Mouse (Mus musculus) mouse embryonic stem cell (cell line): ENCODE data around the gene Itgb3.
"Not testable (repeated sequence)": the region's sequence is repeated elsewhere in the genome, so short reads cannot be mapped to it uniquely, and the experiment has no call there.

Experiments used
- in situ Hi-C, 2 experiments: fragments of 300-500 bp; cut with MboI; formaldehyde crosslinking; loops; 1 replicate in 1 of 2; 3 replicates in 1 of 2; pipeline ENCODE4 v1.14.3; 2019 to 2020; ENCODE audit warnings: low sequenced_read_pairs in 2 of 2, low pct_unique_long_range_greater_than_20kb in 1 of 2, mixed read lengths in 1 of 2; ENCODE audit not compliant: unreplicated experiment in 1 of 2

Itgb3 gene

DNA sequence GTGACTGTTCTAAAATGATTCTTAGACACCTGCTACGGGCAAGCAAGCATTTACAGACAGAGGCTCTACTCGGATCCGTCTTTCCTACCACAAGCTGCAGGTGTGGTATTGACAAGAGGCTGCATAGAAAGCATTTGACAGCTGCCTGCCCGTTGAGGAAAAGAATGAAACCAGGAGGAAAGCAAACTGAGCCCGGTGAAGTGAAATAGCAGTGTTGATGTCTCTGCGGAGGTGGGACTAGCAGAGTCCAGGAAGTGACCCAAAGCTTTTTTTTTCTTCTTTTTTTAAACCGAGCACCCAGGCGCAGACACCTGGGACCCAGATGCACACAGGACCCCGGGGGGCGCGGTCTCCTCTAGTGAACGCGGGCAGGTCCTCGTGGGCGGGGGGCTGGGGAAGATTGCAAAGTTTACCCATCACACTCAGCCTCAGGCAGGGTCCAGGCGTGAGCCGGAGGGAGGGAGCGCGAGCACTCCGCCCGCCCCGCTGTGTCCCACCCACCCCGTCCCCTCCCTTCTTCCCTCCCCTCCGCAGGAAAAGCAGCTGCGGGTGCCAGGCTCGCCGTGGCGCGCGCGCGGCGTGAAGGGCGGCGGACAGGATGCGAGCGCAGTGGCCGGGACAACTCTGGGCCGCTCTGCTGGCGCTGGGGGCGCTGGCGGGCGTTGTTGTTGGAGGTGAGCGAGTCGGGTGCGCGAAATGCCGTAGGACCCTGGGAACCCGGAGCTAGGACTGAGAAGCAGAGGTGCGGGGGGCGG, at the start of gene Itgb3:
TSS of gene Itgb3 (plus strand) at position 510 of the 755 bp plus-strand sequence.
- in situ Hi-C loops = no loop called here

DNA sequence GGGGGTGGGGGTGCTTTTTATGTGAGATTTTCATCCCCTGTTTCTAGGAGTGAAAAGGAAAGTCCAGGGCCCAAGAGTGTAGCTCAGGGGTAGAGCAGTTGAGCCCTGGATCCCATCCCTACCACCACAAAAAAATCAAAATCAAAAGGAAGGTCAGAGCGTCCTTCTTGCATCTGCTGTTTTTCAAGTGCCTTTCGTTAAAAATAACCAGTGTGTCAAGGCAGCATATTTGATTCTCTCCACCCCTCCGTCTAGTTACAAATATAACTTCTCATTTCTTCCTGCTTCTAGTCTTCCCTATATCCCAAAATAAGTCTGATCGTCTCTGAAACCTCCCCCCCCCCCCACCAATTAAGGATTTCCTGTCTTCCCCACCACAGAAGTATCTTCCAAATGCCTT, 49.7 kb upstream of the Itgb3 start:
- in situ Hi-C loops = no loop called here

DNA sequence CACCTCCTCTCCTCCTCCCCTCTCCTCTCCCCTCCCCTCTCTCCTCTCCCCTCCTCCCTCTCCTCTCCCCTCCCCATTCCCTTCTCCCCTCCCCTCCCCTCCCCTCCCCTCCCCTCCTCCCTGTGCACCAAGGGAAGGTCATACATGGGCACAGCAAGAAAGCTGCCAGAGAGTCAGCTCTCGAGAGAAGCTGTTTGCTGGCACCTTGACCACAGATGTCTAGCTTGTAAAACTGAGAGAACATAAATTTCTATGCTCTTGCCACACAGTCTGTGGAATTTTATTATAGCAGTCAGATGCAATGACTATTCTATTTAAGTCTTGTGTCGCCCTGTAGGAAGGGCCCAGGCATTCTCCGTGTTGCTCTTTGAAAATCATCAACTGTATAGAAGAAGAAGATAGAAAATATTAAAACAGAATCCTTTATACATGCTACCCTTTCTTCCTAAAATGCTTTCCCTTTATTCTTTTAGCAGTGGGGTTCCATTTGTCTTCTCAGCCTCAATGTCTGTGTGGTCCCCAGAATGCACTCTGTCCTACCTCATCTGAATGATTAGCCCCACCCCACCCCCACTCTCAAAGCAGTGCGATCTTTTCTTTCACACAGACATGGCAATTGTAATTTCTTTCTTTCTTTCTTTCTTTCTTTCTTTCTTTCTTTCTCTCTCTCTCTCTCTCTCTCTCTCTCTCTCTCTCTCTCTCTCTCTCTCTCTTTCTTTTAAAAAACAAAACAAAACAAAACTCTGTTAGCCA, 49.0 kb upstream of the Itgb3 start:
- in situ Hi-C loops = no loop called here

DNA sequence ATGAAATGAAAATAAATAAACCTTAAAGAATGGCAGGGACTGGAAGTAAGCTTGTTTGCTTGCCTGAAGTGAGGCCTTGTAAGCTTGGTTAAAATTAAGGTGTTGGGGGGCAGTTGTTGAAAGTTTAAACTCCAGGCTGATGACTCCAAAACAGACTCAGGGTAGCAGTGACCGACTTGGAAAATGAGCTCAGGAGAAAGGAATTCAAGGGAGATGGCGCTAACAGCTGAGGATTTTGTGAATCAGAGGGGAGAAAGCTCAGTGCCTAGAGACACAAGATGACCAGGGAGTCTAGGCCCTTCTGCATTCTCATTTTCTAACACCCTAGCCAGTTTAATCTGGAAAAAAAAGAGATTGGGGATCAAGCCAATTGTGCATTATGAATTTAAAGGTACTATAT, 46.8 kb upstream of the Itgb3 start:
- in situ Hi-C loops = no loop called here

DNA sequence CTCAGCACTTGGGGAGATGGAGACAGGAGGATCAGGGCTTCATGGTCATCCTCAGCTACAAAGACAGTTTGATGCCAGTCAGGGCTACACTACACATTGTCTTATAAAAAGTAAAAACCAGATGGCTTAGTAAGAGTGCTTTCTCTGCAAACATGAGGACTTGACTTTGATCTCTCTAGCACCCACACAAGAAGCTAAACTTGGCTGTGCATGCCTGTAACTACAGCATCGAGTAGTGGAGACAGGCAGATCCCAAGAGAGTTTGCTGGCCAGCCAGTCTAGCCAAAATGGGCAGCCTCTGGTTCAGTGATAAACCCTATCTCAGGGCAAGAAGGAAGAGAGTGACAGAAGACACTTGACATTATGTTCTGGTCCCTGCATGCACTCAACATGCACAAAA, 44.3 kb upstream of the Itgb3 start:
- in situ Hi-C loops = no loop called here

DNA sequence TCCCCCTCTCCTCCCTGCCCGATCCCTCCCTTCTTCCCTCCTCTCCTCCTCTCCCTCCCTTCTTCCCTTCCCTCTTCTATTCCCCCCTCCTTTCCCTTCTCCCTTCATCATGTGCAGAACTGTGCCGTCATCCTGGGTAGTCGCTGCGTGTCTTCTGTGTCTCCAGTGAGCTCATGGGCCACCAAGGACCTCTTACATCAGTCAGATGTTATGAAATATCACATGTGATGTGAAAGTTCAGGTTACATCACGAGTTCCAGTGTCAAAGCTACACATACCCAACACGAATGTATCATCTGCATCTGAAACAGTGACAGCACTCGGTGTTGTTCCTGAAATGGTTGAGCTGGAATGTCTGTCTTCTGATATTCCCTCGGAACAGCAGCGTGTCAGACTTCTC, 42.6 kb upstream of the Itgb3 start:
- in situ Hi-C loops = no loop called here

DNA sequence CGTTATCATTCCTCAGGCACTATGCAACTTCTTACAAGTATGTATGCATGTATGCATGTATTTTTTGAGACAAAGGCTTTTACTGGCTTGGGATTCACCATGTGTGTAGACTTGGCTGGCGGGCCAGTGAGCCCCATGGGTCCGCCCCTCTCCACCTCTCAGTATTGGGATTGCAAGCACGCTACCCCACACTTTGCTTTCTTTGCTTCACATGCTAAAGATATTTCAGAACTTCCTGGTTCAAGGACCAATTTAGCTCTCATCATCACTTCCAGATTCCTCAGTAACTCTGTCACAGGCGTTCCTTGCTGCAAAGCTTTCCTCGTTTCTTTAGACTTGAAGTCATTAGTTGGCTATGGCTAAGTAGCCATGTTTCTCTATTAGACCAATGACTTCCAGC, 41.7 kb upstream of the Itgb3 start:
- in situ Hi-C loops = no loop called here

DNA sequence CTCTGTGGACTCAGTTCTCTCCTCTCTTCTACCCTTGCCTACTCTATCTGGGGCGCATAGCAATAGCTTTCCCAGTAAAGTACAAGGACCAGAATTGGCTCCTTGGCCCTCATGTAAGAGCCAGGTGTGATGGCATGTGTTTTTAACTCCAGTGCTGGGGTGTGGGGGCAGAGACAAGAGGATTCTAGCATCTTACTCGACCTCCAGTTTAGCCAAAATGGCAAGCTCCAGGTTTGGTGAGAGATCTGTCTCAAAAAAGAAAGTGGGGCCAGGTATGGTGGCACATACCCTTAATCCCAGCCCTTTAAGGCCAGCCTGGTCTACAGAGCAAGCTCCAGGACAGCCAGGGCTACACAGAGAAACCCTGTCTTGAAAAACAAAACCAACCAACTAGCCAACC, 41.0 kb upstream of the Itgb3 start:
- in situ Hi-C loops = no loop called here

DNA sequence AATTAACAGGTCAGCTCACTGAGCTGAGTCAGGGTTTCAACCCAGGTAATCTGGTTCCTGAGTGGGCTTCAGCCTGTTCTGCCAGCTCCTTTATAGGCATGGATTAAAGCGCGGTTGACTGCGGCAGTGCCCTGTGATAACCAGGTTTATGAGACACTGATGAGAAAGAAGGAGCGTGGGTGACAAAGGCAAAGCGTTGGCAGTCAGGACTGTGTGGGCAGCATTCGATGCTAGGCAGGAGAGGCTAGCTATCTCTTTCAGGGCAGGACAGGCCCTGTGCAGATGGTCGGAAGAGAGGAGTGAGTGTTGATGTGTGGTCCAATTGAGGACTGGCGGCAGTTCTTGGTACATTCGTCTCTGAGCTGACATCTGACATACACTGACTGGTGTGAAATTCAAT, 40.1 kb upstream of the Itgb3 start:
- in situ Hi-C loops = no loop called here

DNA sequence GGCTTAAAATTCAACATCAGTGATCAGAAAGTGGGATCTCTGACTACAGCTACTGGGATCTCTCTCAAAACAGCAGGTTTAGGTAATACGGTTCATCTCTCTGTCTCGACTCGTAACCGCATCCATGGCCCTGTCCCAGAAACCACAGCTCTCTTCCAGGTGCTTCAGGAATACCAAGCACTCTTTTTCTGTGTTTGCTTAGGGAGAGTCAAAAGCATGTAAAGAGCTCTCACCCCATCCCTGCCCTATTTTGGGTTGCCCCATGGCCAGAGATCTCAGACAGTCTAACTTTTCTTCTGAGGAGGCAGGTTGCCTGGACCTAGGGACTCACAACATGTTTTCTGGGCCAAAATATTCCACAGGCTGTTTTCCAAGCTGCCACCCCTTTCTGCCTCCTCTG, 39.5 kb upstream of the Itgb3 start:
- in situ Hi-C loops = no loop called here

DNA sequence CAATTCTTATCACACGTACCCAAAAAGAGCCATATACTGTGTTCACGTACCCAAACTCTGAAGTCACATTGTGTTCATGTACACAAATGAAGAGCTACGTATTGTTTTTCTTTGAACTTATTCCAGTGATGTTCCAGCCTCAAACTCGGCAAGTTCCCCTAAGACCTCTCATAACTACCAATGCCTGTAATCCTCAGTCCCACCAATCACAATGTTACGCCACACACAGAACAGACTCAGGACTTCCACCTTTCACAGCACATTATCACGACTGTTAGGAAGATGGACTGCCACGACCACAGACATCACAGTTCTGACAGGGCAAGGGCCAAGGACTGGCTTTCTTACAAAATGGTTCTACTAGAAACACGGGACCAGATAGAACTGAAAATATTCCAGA, 37.3 kb upstream of the Itgb3 start:
- in situ Hi-C loops = not testable (repeated sequence)

DNA sequence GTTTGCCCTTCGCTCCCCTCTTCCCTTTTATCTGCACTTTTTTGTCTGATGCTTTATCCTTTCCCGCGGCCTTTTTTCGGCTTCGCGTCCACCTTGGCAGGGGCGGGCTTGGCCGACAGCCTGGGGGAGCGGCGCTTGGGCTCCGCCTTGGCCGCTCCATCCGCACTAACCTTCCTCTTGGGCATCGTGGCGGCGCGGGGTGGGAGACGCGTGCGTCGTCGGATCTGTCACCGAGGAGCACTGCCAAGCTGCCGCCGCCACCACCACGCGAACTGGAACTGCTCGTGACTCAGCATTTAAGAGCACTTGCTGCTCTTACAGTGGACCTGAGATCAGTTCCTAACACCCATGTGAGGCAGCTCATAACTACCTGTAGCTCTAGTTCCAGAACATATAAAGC, 36.4 kb upstream of the Itgb3 start:
- in situ Hi-C loops = not testable (repeated sequence)

DNA sequence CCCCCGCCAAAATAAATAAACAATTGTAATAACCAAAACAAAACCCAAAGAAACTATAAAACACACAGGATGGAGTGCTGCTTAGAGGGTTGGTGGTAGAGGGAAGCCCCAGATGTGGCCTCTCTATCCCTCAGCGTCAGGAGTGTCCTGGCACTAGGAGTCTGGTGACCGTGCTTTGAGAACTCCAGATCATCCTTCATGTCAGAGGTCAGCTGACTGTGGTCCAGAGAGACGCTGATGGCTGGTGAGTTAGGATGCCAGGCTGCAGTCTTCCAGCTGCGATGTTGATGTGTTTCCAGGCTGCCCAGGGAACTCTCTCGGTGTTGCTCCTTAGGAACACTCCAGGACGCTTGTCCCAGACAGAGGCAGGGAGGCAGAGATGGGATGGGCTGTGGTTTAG, 35.7 kb upstream of the Itgb3 start:
- in situ Hi-C loops = no loop called here

DNA sequence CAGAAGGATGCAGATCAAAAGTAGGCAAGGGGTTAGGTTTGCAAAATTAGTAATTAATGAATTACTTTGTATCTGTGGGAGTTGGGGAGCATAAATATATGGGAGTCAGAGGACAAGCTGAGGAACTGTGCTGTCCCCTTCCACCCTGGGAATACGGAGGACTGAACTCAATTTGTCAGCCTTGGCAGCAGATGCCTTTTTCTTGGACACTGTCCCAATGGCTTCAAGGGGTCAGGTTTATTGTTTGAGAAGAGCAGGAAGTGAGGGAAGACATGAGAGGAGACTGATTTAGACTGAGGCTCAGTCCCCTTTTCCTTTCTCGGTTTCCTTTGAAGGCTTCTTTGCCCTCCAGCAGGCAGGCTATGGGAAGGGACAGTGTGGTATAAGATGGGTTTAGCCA, 35.2 kb upstream of the Itgb3 start:
- in situ Hi-C loops = no loop called here

DNA sequence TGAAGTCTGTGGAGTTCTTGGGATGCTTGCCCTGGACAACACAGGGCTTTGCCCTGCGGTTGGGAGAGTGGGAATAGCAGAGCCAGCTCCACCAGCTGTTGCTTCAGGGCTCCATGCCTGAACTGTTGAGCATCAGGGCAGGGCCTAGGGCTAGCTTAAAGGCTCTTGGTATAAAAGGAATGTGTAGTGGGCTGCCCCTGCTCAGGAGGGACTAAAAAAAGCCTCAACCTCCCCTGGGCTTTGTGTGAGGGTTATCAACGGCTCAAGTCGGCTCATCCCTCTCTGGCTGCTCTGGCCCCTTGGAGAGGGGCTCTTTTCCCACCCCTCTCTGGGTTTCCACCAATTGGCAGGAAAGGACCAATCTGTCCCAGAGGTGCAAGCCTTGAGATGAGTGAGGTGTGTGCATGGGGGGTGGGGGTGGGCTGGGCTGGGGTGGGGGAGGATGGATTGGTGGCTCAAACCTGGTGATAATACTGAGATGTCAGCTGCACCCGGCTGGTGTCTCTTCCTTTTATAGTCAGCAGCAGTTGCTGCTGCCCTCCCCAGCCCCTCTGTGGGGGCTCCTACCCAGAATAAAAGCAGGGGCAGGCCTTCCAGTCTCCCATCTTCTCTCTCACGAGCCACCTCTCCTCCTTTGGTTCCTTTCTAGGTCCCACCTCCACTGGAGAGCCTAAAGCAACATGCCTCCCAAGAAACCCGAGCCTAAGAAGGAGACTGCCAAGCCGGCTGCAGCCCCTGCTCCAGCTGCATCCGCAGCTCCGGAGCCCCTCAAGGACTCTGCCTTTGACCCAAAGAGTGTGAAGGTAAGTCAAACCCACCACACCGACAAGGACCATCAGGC, 30.8 kb upstream of the Itgb3 start:
- in situ Hi-C loops = no loop called here

DNA sequence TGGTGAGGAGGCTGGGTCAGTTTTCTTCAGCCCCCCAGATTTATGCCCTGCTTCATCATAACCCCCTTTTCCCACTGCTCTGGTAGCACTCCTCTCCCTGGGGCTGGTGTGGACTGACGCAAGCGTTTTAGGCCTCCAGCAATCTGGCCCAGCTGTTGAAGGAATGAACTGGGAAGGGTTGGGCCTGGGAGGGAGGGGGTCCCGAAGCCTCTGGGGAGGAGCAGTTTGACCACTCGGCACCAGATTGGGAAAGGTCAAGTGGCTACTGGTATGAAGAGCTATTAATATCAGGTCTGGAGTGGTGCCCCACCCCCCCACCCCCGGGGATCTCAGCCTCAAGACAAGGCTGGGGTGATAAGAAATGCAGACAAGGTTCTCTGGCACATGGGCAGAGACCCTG, 29.7 kb upstream of the Itgb3 start:
- in situ Hi-C loops = no loop called here

DNA sequence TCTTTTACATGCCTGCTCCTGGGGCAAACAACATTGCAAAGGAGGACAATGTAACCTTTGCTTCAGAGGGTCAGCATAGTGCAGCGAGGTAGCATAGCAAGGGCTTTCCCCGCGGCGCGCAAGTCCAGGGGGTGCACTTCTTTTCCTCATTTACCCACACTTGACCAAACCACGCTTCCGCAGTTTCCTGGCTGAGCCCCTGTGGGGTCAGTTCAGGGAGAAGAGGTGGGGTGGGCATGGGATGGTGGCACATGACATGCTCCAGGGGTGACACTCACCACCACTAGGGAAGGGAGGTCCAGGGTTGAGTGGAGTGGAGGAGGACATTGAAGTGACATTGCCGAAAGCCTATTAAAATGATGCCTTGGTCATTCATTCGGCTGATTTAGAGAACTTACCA, 28.7 kb upstream of the Itgb3 start:
- in situ Hi-C loops = no loop called here

DNA sequence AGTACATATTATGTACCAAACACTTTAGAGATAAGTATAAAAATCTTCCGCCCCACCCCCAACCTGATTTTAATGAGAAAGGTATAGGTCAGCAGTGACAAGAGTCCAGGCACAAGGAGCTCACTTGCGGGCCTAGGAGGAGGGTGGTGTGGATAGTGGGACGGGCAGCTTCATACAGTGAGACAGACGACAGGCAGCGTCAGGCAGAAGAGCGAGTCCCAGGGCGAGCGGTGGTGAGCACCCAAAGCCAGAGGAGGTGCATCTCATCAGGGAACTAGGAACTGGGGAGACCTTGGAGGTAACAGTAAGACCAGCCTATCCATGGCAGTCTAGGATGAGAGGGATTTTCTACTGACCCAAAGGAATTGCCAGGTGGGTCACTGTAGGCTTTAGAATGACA, 28.2 kb upstream of the Itgb3 start:
- in situ Hi-C loops = no loop called here

DNA sequence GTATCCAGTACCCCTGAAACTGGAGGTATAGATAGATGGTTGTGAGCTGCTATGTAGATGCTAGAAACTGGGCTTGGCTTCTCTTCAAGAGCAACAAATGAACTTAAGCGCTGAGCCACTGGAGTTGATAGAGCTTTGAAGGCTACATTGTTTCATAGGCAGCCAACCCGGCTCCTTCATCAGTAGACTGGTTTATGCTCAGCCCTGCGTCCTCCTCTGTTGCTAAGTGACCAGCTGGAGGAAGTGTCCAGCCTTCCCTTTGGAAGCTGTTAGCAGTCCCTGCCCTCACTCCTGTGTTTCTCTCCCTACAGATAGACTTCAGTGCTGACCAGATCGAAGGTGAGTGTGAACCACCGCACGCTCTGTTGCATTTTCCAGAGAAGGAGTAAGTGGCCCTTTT, 27.7 kb upstream of the Itgb3 start:
- in situ Hi-C loops = no loop called here
